Mouse (Mus musculus) liver, adult 2 months (tissue): ENCODE results near the gene Cygb.

Experiments
- CTCF ChIP-seq: fragments of 200-500 bp; IDR thresholded peaks from 2 replicates; pipeline ENCODE4 v1.5.1; 2011; ENCODE audit warnings: low read depth, low read length, control low read depth
- POLR2A ChIP-seq: fragments of 200-500 bp; IDR thresholded peaks from 2 replicates; pipeline ENCODE4 v1.6.1; 2011; ENCODE audit warnings: low read length, control low read depth; ENCODE audit not compliant: insufficient read depth; ENCODE audit errors: extremely low read depth

- TF ChIP-seq POLR2A: no peak
- no peak for TF ChIP-seq CTCF
Measured at GRCm38 (mm10) chr11:116680321-116681091, 26.4 kb upstream of the Cygb start.
